Mouse (Mus musculus) adipocyte (in vitro differentiated cells): ENCODE results near the gene Sult6b1.
A peak's percentile ranks its signal among the peaks of the same experiment; 100 is the strongest.

Experiments
- DNase-seq: peaks from one replicate; pipeline ENCODE4 v3.0.0-alpha.2; 2016; ENCODE audit warnings: low spot score

The Sult6b1 gene

DNA sequence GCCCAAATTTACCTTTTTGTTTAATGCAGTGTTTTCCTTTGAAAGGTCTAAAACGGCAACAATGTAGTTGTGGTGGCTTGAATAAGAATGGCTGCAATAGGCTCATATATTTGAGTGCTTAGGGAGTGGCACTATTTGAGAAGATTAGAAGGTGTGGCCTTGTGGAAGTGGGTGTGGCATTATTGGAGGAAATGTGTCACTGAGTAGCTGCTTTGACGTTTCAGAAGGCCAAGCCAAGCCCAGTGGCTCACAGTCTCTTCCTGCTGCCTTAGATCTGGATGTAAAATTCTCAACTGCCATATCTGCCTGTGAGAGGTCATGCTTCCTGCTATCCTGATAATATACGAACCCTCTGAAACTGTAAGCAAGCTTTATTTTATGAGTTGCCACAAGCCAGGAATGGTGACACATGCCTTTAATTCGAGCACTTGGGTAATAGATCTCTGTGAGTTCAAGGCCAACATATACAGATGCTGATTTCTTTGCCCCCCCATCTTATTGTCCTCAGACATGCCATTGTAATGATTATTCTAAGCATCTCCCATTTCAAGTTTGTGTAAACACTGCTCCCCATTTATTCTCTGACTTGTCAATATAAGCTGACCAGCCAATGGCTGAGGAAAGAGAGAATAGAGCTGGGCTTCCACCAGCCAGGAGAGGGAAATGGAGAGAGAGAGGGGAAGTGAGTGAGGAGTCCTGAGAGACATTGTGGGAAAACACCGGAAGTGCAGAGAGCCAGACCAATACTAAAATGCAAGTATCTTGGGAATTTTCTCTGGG is 21.3 kb downstream of the Sult6b1 start:
- no peak for DNase-seq

DNA sequence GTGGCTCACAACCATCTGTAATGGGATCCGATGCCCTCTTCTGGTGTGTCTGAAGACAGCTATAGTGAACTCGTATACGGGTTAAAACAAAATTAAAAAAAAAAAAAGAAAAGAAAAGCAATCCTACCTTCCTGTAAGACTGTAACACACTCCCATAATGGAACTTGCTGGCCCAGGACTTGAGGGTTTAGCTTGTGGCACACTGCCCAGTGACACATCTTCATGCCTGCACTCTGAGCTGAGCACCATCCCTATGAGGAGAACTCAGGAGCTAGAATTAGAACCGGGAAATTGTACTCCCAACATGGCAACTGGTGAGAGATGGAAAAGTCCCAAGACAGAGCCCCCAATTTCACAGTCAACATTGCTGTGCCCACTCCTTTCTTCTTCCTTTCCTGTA is 23.5 kb downstream of the Sult6b1 start:
- DNase-seq, result no peak

- DNase-seq, result peak; percentile 91
Observed at GRCm38 (mm10) chr17:78882401-78883112, 24.2 kb downstream of the Sult6b1 start, which contains the start of gene Eif2ak2. Gene Eif2ak2, minus strand, starts transcription at chr17:78882573.

- DNase-seq, result peak; percentile 10
Observed at GRCm38 (mm10) chr17:78881878-78882304, 24.9 kb downstream of the Sult6b1 start.

- DNase-seq, result no peak
Observed at GRCm38 (mm10) chr17:78873886-78874285, 32.9 kb downstream of the Sult6b1 start.

GRCm38 (mm10) chr17:78856243-78856642 is 50.5 kb downstream of the Sult6b1 start:
- DNase-seq, result no peak

DNA sequence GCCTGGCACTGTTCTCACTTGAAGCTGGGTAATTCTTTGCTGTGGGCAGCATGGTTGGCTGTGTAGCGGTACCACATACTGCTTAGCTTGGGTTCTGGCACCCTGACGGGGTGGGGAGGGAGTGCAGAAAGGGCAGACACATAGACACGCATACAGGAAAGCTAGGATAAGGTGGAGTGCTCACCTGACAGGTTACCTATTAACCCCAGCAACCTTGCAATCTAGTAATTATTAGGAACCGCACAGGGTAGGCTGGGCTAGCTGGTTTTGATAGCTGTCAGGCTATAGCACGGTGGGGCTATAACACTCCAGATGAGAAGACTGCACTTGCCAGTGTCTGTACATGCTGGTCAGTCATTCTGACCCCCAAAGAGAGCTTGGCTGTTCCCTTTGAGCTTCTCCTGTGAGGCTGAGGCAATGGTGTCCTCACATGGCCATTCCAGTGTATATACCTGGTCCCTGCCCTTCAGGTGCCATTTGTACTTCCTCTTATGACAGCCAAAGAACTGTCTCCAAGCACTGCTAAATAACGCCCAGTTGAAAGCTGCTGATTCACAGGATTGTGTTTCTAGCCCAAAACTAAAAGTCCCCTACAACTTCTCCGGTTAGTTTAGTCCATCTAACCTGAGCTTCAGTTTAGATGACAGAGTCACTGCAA is 64.4 kb downstream of the Sult6b1 start:
- no peak for DNase-seq

GRCm38 (mm10) chr17:78836056-78836455 is 70.7 kb downstream of the Sult6b1 start:
- DNase-seq, result peak; percentile 47

GRCm38 (mm10) chr17:78834856-78835835 is 71.6 kb downstream of the Sult6b1 start, which contains the start of the genes Heatr5b and Gpatch11:
Gene Heatr5b, minus strand, starts transcription at chr17:78835364.
Gene Gpatch11, plus strand, starts transcription at chr17:78835567.
- peak; percentile 100 for DNase-seq
